Mouse (Mus musculus): ENCODE results near the gene Tyk2. TPM values are rescaled to one million over a fixed set of nuclear protein-coding genes. Genes with fewer than 3 reads are reported as not detected.

Gene Tyk2
- polyA plus RNA-seq, 1 experiment from 2014 or later, result 15.6 TPM

DNA sequence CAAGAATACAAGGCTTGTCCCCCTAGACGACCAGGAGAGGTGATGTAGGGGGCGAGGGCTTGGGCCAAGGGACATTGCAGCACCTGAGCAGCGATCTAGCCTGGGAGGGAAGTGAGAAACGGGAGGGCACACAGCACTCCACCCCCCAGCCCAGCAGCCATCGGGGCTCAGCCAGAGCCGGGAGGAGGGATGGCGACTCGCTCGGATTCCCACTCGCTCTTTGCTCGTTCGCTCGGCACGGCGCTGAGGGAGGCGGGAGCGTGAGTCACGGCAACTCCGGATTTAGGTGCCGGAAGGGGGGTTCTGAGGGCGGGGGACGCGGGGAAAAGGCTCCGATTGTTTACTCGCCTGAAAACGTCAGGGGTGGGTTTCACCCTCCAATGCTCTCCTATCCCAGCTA lies 33.0 kb upstream of the Tyk2 start:
- H3K9me3 ChIP-seq, result no peaks in the 10 kb centered on the region
- H3K4me3 ChIP-seq, result peak overlapping the region; percentile 55
- no peaks in the 10 kb centered on the region for H3K36me3 ChIP-seq
- H3K4me1 ChIP-seq, result peaks cover 55% of the 10 kb centered on the region
- H3K9ac ChIP-seq, result no peak overlapping the region
- WGBS, result 1% methylated on average over 26 of the region's 26 CpGs
- H3K27me3 ChIP-seq, result peaks cover 62% of the 10 kb centered on the region
- no peak overlapping the region for H3K27ac ChIP-seq
- no peak for ATAC-seq (ENCODE audit: borderline replicate concordance, extremely low read depth, low FRiP score, low TSS enrichment)
- H3K4me2 ChIP-seq, result peak overlapping the region; percentile 95

DNA sequence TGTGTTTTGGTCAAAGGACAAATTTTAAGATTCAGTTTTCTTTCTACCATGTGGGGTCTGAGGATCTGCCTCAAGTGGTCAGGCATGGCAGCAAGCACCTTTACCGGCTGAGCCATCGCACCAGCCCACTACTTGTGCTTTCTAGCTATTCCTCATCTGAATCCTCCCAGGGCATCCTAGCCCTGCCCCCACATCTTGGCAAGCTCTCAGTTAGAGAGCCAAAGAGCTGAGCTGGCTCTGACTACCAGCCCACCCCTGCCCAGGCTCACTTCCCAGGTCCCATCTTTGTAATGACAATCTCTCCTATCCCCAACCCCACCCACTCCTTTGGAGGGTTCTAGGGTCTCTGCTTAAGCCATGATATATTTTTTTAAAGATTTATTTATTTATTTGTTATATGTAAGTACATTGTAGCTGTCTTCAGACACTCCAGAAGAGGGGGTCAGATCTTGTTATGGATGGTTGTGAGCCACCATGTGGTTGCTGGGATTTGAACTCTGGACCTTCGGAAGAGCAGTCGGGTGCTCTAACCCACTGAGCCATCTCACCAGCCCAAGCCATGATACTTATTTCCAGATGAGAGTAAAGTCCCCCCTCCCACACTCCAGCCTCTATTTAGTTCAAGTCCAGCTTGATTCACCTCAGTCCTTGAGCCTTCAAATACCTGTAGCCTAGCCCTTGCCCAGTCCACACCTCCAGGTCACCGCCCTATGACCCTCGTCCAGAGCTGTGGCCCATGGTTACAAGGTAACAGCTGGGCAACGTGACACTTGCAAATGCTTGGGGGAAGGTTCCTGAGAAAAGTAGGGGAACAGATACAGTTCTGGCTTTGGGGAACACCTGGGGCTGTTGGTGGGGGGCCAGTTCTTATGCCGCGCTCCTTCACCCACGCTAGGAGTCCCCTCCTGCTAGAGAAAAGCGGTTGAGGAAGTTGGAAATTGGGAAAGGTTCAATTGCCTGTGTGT lies 32.3 kb upstream of the Tyk2 start:
- H3K36me3 ChIP-seq, result no peaks in the 10 kb centered on the region
- no peaks in the 10 kb centered on the region for H3K9me3 ChIP-seq
- peaks cover 62% of the 10 kb centered on the region for H3K27me3 ChIP-seq
- no peak overlapping the region for H3K4me3 ChIP-seq
- H3K4me1 ChIP-seq, result peaks cover 51% of the 10 kb centered on the region
- no peak overlapping the region for H3K27ac ChIP-seq
- peak overlapping the region; percentile 95 for H3K4me2 ChIP-seq
- no peak overlapping the region for H3K9ac ChIP-seq
- 33% methylated on average over 11 of the region's 11 CpGs for WGBS
- no peak for ATAC-seq (ENCODE audit: borderline replicate concordance, extremely low read depth, low FRiP score, low TSS enrichment)

DNA sequence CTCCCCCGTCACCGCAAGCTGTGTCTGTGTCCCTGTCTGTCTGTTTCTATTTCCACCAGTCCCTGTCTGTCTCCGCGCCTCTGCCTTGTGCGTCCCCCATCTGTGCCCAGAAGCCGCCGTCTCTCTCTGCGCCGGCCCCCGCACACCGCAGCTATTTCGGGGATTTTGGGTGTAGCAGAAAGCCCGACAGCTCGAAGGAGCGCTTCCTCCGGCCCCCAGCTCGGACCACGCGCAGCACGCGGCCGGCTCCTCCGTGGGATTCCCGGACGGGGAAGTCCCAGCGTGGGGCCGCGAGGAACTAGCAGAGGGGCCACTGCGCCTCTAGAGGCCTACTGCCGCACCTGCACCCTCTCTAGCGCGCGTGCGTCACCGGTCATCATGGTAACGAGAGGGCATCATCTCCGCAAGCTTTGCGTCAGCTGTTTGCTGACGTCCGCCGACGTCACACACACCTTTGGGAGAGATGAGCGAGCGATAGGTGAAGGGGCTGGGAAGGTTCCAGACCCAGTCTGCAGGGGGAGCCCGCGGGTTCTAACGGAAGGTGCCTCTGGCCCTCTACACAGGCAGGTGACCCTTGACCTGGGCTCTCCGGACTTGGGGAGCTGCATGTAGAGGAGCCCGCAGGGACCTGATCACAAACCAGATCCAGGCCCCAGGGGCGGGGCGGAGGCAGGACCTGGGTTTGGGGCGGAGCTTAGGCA lies 30.3 kb upstream of the Tyk2 start:
- H3K4me3 ChIP-seq, result peak overlapping the region; percentile 48
- H3K36me3 ChIP-seq, result no peaks in the 10 kb centered on the region
- no peak overlapping the region for H3K27ac ChIP-seq
- ATAC-seq (ENCODE audit: borderline replicate concordance, extremely low read depth, low FRiP score, low TSS enrichment), result peak; percentile 72; the same call in 1 of the 2 replicates
- H3K4me1 ChIP-seq, result peaks cover 31% of the 10 kb centered on the region
- peak overlapping the region; percentile 81 for H3K4me2 ChIP-seq
- under 1% methylated on average over 52 of the region's 52 CpGs for WGBS
- no peaks in the 10 kb centered on the region for H3K9me3 ChIP-seq
- peaks cover 53% of the 10 kb centered on the region for H3K27me3 ChIP-seq
- H3K9ac ChIP-seq, result peak overlapping the region; percentile 61

- H3K4me3 ChIP-seq, result no peak overlapping the region
- H3K4me1 ChIP-seq, result peaks cover 27% of the 10 kb centered on the region
- H3K27ac ChIP-seq, result no peak overlapping the region
- no peaks in the 10 kb centered on the region for H3K27me3 ChIP-seq
- H3K9me3 ChIP-seq, result no peaks in the 10 kb centered on the region
- H3K4me2 ChIP-seq, result no peak overlapping the region
- no peak overlapping the region for H3K9ac ChIP-seq
- no peaks in the 10 kb centered on the region for H3K36me3 ChIP-seq
- ATAC-seq (ENCODE audit: borderline replicate concordance, extremely low read depth, low FRiP score, low TSS enrichment), result no peak
- WGBS, result 92% methylated on average over 3 of the region's 3 CpGs
These were observed 23.7 kb upstream of the Tyk2 start for GRCm38 (mm10) chr9:21154787-21155186.

DNA sequence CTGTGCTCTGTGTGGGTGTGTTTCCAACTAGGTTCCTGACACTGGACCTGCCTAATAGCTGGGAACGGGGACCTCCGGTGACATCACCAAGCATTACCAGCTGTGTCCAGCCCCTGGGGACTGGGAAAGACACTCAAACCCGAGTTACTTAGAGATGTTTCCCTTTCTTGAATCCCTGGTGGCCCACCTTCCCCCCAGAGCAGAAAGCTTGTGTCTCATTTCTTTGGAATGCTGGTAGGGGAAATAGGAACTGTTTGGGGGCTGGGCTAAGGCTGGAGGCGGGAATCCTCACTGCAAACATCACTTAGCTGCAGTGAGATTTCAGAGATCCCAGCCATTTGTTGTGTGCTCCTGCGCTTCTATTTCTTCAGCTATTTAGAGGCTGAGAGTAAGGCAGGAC lies 22.8 kb upstream of the Tyk2 start:
- Histone ChIP-seq H3K9me3 (no peaks in the 10 kb centered on the region), H3K4me2 (peak overlapping the region; percentile 70), H3K36me3 (no peaks in the 10 kb centered on the region), H3K4me1 (peaks cover 31% of the 10 kb centered on the region), H3K27ac (peak overlapping the region; percentile 82), H3K4me3 (peak overlapping the region; percentile 37), H3K9ac (peak overlapping the region; percentile 35), H3K27me3 (no peaks in the 10 kb centered on the region)
- no peak for ATAC-seq (ENCODE audit: borderline replicate concordance, extremely low read depth, low FRiP score, low TSS enrichment)
- 5% methylated on average over 5 of the region's 5 CpGs for WGBS

DNA sequence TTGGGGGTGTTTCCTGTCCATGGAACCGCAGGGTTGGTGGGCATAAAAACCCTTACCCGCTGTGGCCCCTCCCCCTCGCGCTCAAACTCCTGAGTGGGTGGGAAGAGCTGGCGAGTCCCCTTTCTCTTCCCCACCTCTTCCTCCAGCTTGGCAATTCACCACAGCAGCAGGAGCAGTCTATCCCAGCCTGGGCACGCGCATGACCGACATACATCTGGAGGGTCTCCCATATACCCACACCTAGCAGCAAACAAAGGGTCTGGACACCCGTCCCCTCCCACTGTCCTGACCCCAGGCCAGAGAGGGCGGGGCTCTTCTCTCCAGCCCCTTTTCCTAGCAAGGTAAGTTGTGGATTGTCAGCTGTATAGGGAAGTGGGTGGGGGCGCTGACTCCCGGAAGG lies 22.3 kb upstream of the Tyk2 start:
- Histone ChIP-seq H3K36me3 (no peaks in the 10 kb centered on the region), H3K27me3 (no peaks in the 10 kb centered on the region), H3K27ac (peak overlapping the region; percentile 82), H3K9me3 (no peaks in the 10 kb centered on the region), H3K4me1 (peaks cover 36% of the 10 kb centered on the region), H3K9ac (peak overlapping the region; percentile 35), H3K4me3 (peak overlapping the region; percentile 37), H3K4me2 (peak overlapping the region; percentile 70)
- peak; percentile 20; the same call in 1 of the 2 replicates for ATAC-seq (ENCODE audit: borderline replicate concordance, extremely low read depth, low FRiP score, low TSS enrichment)
- WGBS, result 8% methylated on average over 12 of the region's 12 CpGs

DNA sequence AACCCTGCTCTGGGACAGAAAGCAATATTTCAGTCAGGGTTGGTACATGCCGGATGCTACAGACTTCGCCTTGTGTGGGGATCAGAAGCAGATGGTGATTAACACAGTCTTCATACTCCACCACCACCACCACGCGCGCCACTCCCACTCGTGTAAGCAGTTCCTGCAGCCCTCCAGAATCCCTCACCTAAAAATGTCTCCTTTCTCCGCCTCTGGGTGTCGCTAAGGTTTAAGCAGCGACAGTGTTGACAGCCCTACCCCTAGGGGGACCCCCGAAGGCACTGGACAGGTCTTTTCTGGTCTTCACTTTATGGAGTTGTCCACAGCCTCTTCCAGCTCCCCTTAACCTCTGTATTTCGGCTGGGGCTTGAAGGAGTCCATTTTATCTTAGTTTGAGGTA lies 21.7 kb upstream of the Tyk2 start:
- no peaks in the 10 kb centered on the region for H3K36me3 ChIP-seq
- peak overlapping the region; percentile 37 for H3K4me3 ChIP-seq
- WGBS, result 2% methylated on average over 11 of the region's 11 CpGs
- no peaks in the 10 kb centered on the region for H3K9me3 ChIP-seq
- peak overlapping the region; percentile 82; the same call in 1 of the 2 replicates for H3K27ac ChIP-seq
- peak overlapping the region; percentile 35; the same call in 1 of the 2 replicates for H3K9ac ChIP-seq
- peaks cover 42% of the 10 kb centered on the region for H3K4me1 ChIP-seq
- H3K27me3 ChIP-seq, result no peaks in the 10 kb centered on the region
- peak overlapping the region; percentile 70 for H3K4me2 ChIP-seq
- 0 out of 2 replicates have a peak, but pooled peaks have one; percentile 15 for ATAC-seq (ENCODE audit: borderline replicate concordance, extremely low read depth, low FRiP score, low TSS enrichment)

GRCm38 (mm10) chr9:21149654-21150419 lies 18.8 kb upstream of the Tyk2 start, which contains the start of gene Cdc37:
Gene Cdc37 (minus strand): TSS chr9:21149982.
- peak; percentile 94 for ATAC-seq (ENCODE audit: borderline replicate concordance, extremely low read depth, low FRiP score, low TSS enrichment)
- peaks cover 66% of the 10 kb centered on the region for H3K4me1 ChIP-seq
- H3K27me3 ChIP-seq, result no peaks in the 10 kb centered on the region
- H3K9me3 ChIP-seq, result no peaks in the 10 kb centered on the region
- H3K4me2 ChIP-seq, result peak within 1 kb of the TSS; percentile 87
- peak within 1 kb of the TSS; percentile 74 for H3K27ac ChIP-seq
- peaks cover 6% of the 10 kb centered on the region; the same call in 1 of the 2 replicates for H3K36me3 ChIP-seq
- peak within 1 kb of the TSS; percentile 86 for H3K9ac ChIP-seq
- H3K4me3 ChIP-seq, result peak within 1 kb of the TSS; percentile 79
- WGBS, result 2% methylated on average over 56 of the region's 56 CpGs

DNA sequence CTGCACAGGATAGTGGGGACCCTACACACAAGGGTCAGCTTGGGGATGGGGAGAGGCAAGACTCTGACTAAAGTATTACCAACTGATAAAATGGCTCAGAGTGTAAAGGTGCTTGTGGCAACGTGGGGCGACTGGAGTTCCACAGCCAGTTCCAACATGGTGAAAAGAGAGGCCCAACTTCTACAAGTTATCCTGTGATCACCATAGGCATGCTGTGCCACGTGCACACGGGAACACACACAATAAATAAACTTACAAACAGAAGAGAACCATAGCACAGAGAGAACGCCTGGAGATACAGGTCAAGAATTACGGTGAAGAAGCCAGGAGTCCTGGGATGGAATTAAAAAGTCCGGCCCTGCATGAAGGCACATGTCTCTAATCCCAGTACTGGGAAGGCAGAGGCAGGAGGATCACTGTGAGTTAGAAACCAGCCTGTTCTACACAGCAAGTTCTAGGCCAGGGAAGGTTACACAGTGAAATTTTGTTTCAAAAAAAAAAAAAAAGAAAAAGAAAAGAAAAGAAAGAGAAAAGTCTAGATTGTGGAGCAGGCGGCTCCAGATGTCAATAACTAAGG lies 18.1 kb upstream of the Tyk2 start:
- peaks cover 13% of the 10 kb centered on the region for H3K36me3 ChIP-seq
- 6% methylated on average over 8 of the region's 8 CpGs for WGBS
- H3K4me1 ChIP-seq, result peaks cover 62% of the 10 kb centered on the region
- ATAC-seq (ENCODE audit: borderline replicate concordance, extremely low read depth, low FRiP score, low TSS enrichment), result no peak
- peak overlapping the region; percentile 87 for H3K4me2 ChIP-seq
- no peaks in the 10 kb centered on the region for H3K9me3 ChIP-seq
- no peaks in the 10 kb centered on the region for H3K27me3 ChIP-seq
- peak overlapping the region; percentile 74; the same call in 1 of the 2 replicates for H3K27ac ChIP-seq
- peak overlapping the region; percentile 86 for H3K9ac ChIP-seq
- peak overlapping the region; percentile 79 for H3K4me3 ChIP-seq

- Histone ChIP-seq H3K9me3 (no peaks in the 10 kb centered on the region), H3K4me3 (peak overlapping the region; percentile 79), H3K4me2 (peak overlapping the region; percentile 87), H3K9ac (peak overlapping the region; percentile 86), H3K4me1 (peaks cover 55% of the 10 kb centered on the region), H3K27me3 (no peaks in the 10 kb centered on the region), H3K36me3 (peaks cover 20% of the 10 kb centered on the region), H3K27ac (no peak overlapping the region)
- ATAC-seq (ENCODE audit: borderline replicate concordance, extremely low read depth, low FRiP score, low TSS enrichment), result no peak
These were observed 17.4 kb upstream of the Tyk2 start for GRCm38 (mm10) chr9:21148427-21148826.

DNA sequence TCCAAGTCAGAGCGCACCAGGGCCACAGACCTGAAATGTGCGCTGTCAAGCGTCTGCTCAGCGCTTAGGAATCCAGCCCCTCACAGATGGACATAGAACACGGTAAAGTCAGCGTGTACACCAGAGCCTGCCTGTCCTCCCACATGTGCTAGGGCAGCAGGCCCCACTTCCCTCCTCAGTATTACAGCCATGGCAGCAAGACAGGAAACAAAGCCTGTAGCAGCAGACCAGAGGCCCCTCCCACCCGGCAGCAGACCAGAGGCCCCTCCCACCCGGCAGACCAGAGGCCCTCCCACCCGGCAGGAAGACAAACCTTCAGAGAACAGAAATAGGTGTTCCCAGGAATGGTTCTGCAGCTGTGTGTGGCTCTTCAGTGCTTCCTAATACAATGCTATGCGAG lies 15.7 kb upstream of the Tyk2 start:
- no peaks in the 10 kb centered on the region for H3K9me3 ChIP-seq
- peaks cover 37% of the 10 kb centered on the region for H3K36me3 ChIP-seq
- no peaks in the 10 kb centered on the region for H3K27me3 ChIP-seq
- 38% methylated on average over 10 of the region's 10 CpGs for WGBS
- H3K4me1 ChIP-seq, result peaks cover 42% of the 10 kb centered on the region
- H3K4me2 ChIP-seq, result peak overlapping the region; percentile 38
- peak; percentile 58 for ATAC-seq (ENCODE audit: borderline replicate concordance, extremely low read depth, low FRiP score, low TSS enrichment)
- peak overlapping the region; percentile 13; the same call in 1 of the 2 replicates for H3K4me3 ChIP-seq
- no peak overlapping the region for H3K9ac ChIP-seq
- H3K27ac ChIP-seq, result no peak overlapping the region
